Mouse (Mus musculus) urinary bladder, adult 18-20 months (tissue): ENCODE measurements around the gene Rnf41.

Experiments used
- DNase-seq, 2 experiments: peaks; one replicate each; pipeline ENCODE4 v3.0.0; 2022; ENCODE audit warnings: low spot score in 2 of 2, mixed read lengths in 2 of 2

Rnf41 gene

DNA sequence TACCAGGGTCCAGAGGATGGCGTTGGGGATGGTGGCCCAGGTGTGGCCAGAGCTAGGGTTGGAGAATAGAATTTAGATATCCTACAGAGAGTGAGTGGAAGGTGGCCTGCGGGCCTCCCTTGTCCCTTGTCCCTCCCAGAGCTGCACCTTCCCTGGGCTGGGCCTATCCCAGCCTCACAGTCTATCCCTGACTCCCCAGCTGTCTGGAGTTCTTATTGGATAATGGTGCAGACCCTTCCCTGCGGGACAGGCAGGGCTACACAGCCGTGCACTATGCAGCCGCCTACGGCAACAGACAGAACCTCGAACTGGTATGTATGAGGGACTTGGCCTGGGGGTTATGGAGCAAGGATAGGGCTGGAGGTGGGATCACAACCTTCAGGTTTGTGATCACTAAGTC, 25.6 kb upstream of the Rnf41 start:
- no peak for DNase-seq

DNA sequence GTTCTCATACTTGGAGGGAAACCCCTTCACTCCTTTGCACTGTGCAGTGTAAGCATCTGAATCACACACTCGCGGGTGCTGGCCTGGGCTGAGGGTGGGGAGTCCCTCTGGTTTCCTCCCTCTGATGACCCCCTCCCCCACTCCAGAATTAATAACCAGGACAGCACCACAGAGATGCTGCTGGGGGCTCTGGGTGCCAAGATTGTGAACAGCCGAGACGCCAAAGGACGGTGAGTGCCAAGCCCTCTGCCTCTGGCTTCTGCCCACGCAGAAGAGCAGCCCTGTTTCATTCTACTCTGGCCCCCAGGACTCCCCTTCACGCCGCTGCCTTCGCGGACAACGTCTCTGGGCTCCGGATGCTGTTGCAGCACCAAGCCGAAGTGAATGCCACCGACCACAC, 22.5 kb upstream of the Rnf41 start:
- no peak for DNase-seq

DNA sequence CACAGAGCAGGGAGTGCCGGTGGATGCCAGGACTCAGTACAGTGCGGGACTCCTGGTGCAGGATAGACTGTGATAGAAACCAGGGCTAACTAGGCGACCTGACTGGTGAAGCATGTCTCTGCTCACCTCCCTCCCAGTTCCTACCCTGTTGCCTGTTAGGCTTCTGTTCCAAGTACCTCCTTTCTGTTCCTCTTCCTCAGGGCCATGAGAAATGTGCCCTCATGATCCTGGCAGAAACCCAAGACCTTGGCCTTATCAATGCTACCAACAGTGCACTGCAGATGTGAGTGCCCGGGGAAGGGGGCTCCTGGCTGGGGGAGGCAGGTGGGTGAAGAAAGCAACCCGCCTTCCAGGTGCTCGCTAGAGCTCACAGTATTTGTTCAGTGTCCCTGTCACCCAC, 21.9 kb upstream of the Rnf41 start:
- DNase-seq, result no peak

DNA sequence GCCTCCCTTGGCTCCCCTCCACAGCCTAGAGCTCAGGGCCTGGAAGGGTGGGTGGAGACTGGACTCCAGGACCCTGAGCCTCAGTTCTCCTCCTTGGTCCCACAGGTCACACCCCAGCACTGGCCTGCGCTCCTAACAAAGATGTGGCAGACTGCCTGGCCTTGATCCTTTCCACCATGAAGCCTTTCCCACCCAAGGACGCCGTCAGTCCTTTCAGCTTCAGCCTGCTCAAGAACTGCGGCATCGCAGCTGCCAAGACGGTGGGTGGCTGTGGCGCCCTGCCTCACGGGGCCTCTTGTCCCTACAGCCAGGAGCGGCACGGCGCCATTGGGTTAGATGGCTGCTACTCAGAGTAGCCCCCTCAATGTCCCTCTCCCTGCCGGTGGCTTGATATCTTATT, 21.1 kb upstream of the Rnf41 start:
- no peak for DNase-seq

DNA sequence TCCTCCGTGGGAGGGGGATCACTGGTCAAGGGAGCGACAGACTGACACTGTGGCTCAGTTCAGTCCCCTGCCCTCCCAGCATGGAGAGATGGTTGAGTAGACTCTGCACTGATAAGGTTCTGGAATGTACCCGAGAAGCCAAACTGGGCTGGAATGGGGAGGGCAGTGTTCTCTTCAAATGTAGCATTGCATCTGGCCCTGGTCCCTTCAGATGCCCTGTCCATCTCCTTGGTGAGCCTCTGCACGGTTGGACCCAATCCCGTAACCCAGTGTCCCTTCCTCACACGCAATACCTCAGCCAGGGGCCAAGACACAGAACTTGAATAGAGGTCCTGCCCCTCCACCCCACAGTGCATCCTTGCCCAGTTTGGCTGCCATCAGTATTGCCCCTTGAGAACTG, 19.6 kb upstream of the Rnf41 start:
- no peak for DNase-seq

DNA sequence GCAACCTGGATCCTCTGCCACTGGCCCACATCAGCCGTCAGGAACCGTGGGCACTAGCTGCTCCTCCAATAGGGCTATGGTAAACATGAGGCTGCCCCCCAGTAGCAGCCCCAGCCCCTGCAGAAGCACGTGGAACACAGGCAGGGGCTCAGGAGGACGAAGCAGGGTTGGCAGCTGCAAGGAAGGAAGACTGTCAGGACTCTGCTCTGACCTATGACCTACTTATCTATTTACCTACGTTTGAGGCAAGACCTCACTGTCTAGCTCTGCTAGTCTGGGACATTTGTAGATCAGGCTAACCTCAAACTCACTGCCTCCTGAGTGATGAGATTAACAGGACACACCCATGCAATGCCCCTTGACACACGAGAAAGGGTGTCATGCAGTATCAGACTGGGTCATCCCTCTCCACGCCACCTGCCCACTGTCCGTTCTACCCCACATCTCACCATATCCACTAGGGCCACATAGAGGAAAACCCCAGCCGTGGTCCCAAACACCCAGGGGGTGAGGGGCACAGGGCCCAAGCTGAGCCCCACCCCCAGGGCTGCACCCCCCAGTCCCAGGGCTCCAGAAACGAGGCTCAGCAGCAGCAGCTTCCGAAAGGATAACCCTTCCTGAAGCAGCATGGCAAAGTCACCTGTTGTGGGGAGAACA, 15.3 kb upstream of the Rnf41 start:
- DNase-seq, result no peak

DNA sequence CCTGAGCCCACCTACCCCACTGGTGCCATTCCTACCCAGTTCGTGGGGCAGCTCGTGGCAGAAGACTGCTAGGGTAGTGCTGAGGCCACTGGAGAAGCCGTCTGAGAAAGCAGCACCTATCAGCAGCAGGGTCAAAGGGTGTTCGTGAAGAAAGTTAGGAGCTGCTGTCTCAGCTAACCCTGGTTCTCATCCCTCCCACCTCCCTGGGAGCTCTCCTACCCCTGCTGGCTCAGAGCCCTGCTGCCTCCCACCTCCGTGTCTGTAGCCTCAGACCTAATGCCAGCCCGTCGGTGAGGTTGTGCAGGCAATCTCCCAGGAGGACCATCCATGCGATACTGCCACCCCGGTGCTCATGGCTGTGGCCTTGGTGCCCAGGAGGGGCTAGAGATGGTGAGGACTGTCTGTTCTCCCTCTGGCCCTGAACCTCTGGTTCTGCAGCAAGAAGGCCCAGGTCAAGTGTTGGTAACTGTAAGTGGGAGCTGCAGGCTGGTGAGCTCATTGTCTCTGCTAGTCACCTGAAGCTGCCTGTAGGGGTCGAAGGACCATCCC, 14.7 kb upstream of the Rnf41 start:
- no peak for DNase-seq

DNA sequence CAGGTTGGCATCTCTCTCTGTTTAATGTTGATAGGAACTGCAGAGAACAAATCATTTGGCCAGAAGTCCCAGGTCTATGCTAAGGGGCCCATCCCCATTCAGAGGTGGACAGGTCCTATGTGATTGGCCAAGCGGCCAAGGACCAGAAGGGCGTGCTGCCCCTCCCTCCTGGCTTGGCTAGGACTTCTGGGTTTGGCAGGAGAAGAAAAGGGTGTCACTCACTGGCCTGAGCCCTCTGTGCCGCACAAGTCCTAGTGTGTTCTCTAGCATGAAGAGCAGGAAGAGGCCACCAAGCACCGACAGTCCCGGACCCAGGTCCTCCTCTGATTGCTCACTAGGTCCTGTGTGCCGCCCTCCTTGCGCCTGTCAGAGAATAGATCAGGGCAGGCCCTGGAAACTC, 14.0 kb upstream of the Rnf41 start:
- no peak for DNase-seq

DNA sequence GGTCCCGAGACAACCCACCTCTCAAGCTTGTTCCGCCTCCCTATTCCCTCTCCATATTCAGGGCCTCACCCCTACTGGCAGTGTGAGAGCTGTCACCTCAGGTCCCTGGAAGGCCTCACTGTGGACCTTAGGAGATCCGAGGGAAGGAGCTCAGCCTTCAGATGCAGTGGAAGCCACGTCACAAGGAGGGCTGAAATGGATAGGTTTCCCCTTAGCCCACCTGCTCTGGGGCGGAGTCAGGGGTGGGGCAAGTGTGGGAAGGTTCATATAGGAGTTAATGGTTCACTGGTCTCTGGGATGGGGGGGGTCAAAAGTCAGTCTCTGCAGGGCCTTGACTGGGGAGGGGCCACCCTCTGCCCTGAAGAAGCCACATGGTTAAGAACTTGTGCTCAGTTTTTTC, 11.1 kb upstream of the Rnf41 start:
- DNase-seq, result no peak

DNA sequence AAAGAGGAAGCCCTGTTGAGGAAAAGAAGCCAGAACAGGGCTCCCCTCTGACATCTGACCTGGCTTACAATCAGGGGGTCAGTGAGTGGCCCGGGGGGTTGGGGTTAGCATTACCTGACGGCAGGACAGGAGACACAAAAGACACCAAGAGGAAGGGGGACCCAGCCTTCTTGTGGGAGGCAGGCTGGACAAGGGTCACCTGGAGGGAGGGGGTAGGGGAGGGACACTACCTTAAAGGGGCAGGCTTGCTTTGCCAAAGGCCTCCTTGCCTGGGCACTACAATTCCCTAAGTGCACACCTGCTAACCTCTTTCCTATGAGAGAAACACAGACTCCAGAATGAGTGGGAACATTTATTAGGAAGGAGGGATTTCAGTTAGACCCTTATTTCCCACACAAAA, 10.4 kb upstream of the Rnf41 start, which contains the start of gene Slc39a5:
Slc39a5 (minus strand) TSS at position 174 of the 400 bp plus-strand sequence.
- DNase-seq, result no peak

DNA sequence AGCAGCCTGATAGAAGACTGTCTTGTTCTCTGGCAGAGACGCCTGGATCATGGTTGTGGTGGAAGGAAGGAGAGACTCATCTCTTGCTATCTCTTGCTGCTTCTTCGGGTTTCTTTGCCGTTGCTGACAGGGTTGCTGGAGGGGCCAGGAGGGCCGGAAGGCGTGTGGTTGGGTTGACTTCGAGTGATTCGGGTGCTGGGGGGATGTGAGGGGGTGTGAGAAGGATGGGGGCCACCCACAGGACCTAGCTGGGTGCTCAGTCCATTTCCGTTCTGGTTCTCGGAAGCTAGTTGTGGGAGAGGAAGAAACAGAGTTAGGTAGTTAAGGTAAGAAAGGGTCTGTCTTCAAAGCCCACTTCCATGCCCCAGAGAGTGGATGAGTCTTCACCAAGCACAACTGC, 9.8 kb upstream of the Rnf41 start:
- DNase-seq, result no peak

DNA sequence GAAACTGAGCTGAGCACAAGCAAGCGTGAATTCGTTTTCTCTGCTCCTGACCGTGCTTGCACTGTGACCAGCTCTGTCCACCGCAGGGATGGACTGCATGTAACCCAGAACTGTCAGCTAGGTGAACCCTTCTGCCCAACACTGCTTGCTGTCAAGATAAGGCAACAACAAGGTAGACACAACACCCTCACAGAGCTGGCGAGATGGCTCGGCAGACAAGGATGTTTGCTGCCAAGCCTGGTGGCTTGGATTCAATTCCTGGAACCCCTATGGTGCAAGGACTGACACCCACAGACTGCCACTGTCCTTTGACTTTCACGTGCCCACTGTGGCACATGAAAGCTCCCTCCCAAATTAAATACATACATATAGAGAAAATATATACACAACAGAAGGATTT, 7.5 kb upstream of the Rnf41 start:
- no peak for DNase-seq

DNA sequence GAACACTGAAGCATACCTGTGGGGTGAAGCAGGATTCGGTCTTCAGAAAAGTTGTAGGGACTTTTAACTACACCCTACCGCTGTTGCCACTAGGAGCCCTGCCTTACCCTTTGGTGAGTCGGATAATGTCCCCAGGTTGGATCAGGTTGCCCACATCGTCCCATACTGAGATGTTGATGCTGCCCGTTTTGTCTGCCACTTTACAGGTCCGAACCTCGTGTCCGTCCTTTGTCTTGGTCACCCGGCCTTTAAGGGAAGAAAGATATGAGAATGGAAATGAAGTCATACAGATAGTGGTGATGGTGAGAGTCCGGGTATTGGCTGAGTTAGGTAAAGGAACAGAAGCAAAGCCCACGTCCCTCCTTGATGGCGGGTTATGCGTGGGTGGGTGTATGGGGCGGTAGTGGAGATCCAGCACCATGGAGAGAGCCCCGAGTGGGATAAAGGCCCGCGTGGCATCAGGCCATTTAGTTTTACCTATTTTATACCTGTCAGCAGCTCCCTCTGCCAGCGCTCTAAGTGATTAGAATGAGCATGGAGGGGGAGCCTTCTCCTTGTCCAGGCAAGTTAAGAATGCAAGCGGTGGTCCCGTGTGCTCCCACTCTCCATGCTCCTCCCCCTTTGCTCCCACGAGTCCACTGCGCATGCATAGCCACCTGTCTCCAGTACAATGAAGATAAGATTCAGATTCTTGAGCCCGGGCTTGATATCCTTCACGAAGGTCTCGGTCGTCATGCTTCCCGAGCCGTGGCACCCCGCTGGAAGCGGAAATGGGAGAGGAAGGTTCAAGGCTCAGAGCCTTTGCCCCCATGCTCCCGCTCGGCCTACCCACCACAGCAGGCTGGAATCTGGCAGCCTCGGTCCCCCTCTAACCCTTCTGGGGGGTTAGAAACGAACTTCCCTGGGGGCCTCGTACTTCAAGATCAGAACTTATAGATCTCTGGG, 2.6 kb upstream of the Rnf41 start:
- DNase-seq, result no peak

DNA sequence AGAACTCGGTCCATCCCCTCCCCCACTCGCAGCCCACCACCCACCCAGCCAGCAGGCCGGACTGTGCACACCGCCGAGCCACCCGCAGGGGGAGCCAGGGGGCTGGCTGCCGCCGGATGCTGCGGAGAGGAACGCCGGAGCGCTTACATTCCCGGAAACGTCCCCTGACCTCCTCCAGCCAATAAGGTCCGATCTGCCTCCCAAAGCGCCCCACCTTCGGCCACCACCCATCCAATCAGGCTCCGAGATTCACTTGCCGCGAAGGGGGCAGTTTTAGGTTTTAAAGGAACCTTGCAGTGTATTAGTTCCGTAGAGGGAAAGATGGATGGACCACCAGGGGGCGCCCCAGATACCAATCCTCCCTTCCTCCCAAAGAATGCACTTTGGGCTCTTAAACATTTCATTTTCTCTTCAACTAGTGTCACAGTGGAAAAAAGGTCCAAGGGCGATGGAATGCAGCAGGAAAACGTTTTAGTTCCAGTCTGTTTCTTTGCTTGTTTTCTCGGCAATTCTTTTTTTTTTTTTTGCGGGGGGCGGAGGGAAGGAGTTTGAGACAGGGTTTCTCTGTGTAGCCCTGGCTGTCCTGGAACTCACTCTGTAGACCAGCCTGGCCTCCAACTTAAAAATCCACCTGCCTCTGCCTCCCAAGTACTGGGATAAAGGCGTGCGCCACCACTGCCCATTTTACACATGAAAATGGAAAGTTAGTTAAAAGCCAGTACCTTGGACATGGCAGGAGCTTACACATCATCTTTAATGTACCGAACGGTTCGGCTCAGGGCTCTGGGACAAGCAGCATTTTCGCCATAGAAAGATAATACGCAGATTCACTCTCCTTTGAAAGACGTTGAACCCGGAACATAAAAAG, 1.5 kb upstream of the Rnf41 start:
- peak; percentile 90 to 95 for DNase-seq

DNA sequence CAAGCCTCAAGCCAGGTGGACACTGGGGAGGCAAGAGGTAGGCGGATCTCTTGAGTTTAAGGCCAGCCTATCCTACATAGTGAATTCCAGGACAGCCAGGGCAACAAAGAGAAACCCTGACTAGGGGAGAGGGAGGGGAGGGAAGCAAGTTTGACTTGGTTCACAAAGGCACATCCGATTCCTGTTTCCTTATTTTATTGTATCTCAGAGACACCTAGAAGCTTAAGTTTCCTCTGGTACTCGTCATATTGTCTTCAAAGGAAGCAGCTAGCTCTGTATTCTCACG, 954 bp upstream of the Rnf41 start:
- DNase-seq, result no peak

DNA sequence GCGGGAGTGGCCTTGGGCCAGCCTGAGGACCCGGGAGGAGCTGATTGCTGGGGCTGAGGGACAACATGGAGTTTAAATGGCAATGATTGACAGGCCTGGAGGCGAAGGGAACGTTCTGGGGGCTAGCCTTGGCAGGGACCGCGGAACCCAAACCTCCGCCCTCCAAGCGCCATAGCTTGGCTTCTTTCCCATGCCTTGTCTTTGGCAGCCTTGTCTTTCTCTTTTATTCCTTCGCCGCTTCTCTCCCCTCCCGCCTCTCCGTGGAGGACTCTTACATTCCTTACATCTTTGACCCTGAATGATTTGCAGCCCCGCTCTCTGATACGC, 561 bp downstream of the Rnf41 start:
- DNase-seq, result no peak

DNA sequence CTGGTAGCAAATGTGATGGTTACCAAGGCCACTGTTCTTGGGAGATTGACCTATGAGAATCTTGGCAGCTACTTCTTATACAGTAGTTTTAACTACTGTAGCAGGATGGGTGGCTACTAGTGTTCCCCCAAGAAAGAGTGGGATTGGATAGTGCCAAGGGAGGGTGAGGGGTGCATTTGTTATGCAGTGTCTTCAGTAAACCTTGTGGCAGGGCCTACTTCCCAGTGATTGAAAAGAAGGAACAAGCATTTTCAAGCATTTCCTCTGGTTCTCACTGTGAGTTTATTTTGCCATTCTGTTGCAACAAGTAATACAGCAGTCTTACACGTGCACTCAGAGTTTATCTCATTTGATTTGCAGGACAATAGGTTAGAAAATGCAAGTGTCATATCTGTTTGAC, 1.1 kb downstream of the Rnf41 start:
- no peak for DNase-seq

DNA sequence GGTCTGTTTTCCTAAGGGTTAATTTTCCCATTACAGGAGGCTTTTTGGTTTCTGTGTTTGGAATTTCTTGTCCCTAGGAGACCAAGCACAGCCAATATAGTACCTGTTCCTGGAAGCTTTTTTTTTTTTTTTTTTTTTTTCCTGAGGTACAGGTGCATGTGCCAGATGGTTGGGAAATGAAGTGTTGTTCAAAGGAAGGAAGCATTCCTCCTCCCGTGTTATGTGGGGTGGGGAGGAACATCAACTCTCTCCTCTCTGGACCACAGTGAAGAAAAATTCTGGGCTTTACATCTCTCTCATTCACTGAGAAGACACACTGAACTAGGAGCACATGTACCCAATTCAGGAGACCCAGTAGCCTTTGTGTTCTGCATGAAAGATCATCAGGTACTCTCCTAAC, 1.6 kb downstream of the Rnf41 start:
- DNase-seq, result no peak

DNA sequence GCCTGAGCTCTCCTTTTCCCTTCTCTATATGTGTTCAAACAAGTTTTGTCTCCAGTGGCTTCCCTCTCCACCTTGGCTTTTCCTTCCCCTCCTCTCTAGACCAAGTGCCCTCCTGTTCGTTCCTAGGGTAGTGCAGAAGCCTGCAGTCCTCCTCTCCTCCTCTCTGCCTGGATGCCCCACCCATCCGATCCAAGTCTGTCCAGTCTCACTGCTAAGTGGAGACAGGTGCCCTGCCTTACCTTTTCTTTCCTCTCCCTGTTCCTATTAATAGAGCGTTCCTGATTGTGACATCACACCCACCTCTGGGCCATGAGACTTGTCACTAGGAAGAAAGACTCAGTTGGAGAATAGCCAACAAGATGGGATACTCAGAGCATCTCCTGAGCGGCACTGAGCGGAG, 3.4 kb downstream of the Rnf41 start:
- DNase-seq, result no peak

DNA sequence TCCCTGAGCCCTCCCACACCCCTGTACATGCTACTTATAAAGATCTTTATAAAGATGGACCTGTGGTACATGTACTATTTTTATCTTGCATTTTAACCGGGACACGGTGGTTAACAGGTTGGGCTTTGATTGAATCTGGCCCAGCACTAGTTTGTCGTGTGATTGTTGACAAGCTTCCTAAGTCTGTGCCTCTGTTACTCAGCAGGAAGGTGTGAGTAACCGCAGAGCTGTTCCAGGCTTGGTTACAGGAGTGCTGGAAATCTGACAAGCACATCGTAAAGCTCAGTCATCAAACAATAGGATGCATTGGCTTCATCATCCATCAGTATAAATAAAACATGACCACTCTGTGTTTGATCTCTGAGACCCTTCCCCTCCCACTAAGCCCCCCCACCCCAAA, 11.0 kb downstream of the Rnf41 start:
- no peak for DNase-seq

DNA sequence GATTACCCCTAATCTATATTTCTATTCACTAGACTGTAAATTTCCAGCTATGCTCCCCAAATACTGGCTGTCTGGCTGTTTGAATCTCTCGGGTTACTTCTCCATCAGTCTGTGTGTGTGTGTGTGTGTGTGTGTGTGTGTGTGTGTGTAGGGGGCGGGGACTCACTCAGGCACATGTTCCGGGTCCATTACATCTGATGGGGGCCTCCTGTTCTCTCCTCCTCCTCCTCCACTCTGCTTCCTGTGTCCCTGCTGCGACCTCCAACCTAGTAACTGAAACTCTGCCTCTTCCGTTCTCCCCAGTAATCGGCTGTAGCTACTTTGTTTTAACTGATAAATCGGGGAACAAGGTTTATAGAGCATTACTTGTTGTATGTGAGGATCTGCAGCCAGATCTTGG, 13.1 kb downstream of the Rnf41 start:
- DNase-seq, result no peak

DNA sequence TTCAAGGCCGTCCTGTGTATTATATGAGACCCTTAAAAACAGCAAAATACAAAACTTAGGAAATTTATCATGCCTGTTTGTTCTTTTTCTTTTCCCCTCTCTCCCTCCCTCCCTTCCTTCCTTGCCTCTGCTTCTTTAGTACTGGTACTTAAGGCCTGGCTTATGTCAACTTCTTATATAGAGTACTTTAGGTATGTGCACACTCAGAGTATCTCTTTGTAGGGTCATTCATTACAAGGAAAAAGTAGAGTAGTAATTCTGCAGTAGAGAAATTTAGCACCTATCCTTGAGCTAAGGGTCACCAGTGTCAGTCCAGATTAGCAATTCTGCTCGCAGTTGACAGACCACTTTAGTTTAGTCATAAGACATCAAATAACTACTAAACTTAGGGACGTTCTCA, 13.8 kb downstream of the Rnf41 start:
- DNase-seq, result no peak
